Mouse (Mus musculus): ENCODE measurements around the gene Arhgef26. TPM values are rescaled to one million over a fixed set of nuclear protein-coding genes. Genes with fewer than 3 reads are reported as not detected.

The Arhgef26 gene
- polyA plus RNA-seq, 1 experiment from 2014 or later, result 13.9 TPM

DNA sequence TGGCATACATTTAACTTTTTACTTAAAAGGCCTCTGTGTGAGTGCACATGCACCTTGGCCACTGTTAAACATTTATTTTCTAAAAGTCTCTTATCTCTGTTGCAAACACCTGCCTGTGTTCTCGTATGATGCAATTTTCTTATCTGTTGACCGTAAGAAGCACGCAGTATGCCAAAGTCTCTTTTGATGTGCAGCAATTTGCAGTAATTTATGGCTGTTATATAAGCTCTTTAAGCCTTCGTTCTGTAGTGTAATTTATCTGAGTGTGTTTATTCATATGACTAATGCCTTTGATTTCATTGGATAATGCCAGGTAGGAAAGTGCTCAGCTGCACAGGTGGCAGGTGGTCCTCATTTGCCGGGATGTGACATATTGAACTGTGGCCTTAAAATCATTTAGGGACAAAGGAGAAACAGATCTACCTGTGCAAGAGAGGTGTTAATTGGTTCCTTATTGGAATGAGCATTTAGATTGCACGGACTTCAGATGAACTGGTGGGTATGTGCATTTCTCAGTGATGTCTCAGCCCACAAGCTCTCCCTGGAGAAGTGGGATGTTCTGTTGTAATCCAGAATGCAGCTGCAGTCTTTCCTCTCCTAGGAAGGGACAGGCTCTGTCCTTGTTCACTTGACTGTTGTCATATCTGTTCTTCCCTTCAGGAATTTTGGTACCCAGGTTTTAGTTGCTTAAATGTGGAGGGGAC lies 10.5 kb downstream of the Arhgef26 start:
- Histone ChIP-seq H3K4me3 (replicated peaks) (no peak overlapping the region), H3K27ac (replicated peaks) (no peak overlapping the region), H3K27me3 (replicated peaks) (no peaks in the 10 kb centered on the region), H3K36me3 (no peaks in the 10 kb centered on the region), H3K9ac (replicated peaks) (no peak overlapping the region), H3K4me2 (no peak overlapping the region), H3K4me1 (no peaks in the 10 kb centered on the region), H3K9me3 (replicated peaks) (no peaks in the 10 kb centered on the region)
- 71% methylated on average over 6 of the region's 6 CpGs for WGBS
- no peak for ATAC-seq (ENCODE audit: low FRiP score)

DNA sequence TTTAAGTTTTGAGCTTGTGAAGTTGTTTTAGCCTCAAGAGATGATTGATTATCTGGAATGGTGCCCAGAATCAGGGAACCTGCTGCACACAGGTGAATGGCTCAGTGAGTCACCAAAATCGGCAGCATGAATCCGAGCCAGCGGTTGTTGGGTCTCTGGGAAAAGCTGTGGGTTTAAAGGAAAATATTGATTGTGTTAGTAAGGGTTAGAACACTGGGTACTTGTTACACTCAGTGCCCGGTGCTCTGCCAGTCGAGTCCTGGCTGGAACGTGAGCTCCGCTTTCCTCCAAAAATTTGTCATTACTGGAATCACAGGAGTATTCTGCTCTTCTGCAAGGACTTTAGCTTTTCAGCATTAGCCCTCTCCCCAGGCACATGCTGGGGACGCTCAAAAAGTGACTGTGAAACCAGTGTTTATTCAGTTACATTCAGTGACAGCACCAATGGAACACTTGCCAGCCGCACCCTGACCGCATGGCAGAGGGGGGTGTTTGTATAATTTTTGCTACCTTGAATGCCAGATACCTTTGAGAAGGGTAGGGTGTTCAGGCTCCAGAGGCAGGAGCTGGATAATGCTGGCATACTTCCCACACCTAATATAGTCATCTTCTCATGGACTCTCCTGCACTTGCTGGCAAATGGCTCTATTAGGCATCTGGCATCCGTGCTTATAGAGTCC lies 11.2 kb downstream of the Arhgef26 start:
- no peak overlapping the region for H3K27ac ChIP-seq (replicated peaks)
- 76% methylated on average over 11 of the region's 11 CpGs for WGBS
- no peak for ATAC-seq (ENCODE audit: low FRiP score)

DNA sequence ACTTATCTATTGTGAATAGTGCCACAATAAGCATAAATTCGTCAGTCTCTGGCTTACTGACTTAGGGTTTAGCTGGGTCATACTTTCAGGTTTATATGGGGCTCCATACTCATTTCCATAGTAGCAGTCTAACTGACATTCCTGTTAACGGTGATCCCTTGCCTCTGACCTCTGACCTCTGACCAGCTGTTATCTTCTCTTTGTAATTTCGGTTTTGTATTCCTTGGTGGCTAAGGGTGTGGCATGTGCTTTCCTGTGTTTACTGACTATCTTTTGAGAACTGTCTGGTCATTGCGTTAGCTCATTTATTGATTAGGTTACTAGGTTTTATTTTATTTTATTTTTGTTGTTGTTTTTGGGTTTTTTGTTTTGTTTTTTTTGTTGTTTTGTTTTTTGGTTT lies 13.9 kb downstream of the Arhgef26 start:
- WGBS, result 82% methylated on average over 4 of the region's 4 CpGs
- Histone ChIP-seq H3K27me3 (replicated peaks) (no peaks in the 10 kb centered on the region), H3K4me2 (no peak overlapping the region), H3K4me3 (replicated peaks) (no peak overlapping the region), H3K9ac (replicated peaks) (no peak overlapping the region), H3K4me1 (no peaks in the 10 kb centered on the region), H3K9me3 (replicated peaks) (no peaks in the 10 kb centered on the region), H3K36me3 (no peaks in the 10 kb centered on the region), H3K27ac (replicated peaks) (no peak overlapping the region)
- no peak for ATAC-seq (ENCODE audit: low FRiP score)

More for the DNA sequence above, 11.2 kb downstream of the Arhgef26 start:
- H3K27me3 ChIP-seq (replicated peaks), result no peaks in the 10 kb centered on the region
- H3K4me1 ChIP-seq, result no peaks in the 10 kb centered on the region
- no peaks in the 10 kb centered on the region for H3K9me3 ChIP-seq (replicated peaks)
- H3K4me3 ChIP-seq (replicated peaks), result no peak overlapping the region
- H3K36me3 ChIP-seq, result no peaks in the 10 kb centered on the region
- H3K4me2 ChIP-seq, result no peak overlapping the region
- no peak overlapping the region for H3K9ac ChIP-seq (replicated peaks)

DNA sequence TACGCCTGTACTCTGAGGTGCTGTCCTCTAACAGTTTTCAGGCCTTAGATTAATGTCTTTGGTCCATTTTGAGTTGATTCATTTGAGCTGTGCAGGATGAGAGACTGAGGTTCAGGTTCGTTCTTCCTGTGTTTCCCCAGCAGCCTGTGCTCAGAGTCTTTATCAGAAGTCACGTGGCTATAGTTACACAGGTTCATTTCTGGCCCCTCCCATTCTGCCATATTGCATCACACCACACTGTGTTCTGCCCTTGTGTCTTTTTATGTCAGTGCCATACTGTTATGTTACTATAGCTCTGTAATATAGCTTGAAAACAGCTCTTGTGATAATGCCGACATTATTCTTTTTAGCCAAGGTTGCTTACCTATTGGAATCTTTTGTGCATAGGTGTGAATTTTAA lies 14.7 kb downstream of the Arhgef26 start:
- no peaks in the 10 kb centered on the region for H3K27me3 ChIP-seq (replicated peaks)
- no peak overlapping the region for H3K9ac ChIP-seq (replicated peaks)
- no peak for ATAC-seq (ENCODE audit: low FRiP score)
- H3K4me2 ChIP-seq, result no peak overlapping the region
- no peaks in the 10 kb centered on the region for H3K36me3 ChIP-seq
- H3K27ac ChIP-seq (replicated peaks), result no peak overlapping the region
- 93% methylated on average over 4 of the region's 4 CpGs for WGBS
- H3K4me1 ChIP-seq, result no peaks in the 10 kb centered on the region
- no peaks in the 10 kb centered on the region for H3K9me3 ChIP-seq (replicated peaks)
- no peak overlapping the region for H3K4me3 ChIP-seq (replicated peaks)

DNA sequence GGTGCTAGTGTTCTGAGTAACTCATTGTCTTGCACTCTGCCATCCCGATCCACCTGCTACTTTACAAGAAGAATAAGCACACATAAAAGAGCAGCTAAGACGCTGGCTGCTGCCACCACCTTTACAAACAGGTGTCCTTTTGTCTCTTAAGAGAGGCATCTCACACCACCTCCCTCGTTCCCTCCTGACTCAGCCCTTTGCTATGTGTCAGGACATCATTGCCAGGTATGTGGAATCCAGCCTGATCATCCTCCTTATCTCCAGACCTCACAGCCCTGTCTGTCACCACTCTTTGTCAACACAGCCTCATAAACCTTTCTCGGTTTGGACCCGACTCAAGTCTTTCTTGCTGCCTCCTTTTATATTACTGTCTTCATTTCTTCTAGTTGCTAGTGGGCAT lies 29.7 kb downstream of the Arhgef26 start:
- 83% methylated on average over 5 of the region's 5 CpGs for WGBS
- H3K27me3 ChIP-seq (replicated peaks), result no peaks in the 10 kb centered on the region
- no peaks in the 10 kb centered on the region for H3K4me1 ChIP-seq
- no peaks in the 10 kb centered on the region for H3K36me3 ChIP-seq
- no peak for ATAC-seq (ENCODE audit: low FRiP score)
- H3K27ac ChIP-seq (replicated peaks), result no peak overlapping the region
- H3K4me3 ChIP-seq (replicated peaks), result no peak overlapping the region
- no peak overlapping the region for H3K4me2 ChIP-seq
- H3K9me3 ChIP-seq (replicated peaks), result no peaks in the 10 kb centered on the region
- H3K9ac ChIP-seq (replicated peaks), result no peak overlapping the region

DNA sequence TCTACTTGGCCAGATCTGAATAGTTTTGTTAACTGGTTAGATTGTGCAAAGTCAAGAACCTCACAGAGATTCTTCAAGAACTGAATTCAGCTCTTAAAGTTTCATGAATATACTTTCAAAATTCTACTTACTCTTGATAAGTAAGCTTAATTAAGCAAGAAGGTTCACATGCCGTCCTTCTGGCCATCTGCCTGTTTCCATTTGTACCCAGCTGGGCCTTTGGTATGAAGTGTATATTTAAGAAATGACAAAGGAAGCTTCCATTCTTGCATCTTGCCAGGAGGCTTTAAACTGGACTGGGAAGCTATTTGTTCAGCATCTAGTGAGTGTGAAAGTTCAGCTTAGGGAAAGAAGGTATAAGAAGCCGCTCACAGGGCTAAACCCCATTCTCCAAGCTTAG lies 34.7 kb downstream of the Arhgef26 start:
- H3K4me3 ChIP-seq (replicated peaks), result no peak overlapping the region
- WGBS, result 72% methylated on average over 2 of the region's 2 CpGs
- no peaks in the 10 kb centered on the region for H3K4me1 ChIP-seq
- no peak for ATAC-seq (ENCODE audit: low FRiP score)
- H3K9me3 ChIP-seq (replicated peaks), result no peaks in the 10 kb centered on the region
- H3K27me3 ChIP-seq (replicated peaks), result no peaks in the 10 kb centered on the region
- H3K9ac ChIP-seq (replicated peaks), result no peak overlapping the region
- H3K27ac ChIP-seq (replicated peaks), result no peak overlapping the region
- H3K36me3 ChIP-seq, result no peaks in the 10 kb centered on the region
- no peak overlapping the region for H3K4me2 ChIP-seq

DNA sequence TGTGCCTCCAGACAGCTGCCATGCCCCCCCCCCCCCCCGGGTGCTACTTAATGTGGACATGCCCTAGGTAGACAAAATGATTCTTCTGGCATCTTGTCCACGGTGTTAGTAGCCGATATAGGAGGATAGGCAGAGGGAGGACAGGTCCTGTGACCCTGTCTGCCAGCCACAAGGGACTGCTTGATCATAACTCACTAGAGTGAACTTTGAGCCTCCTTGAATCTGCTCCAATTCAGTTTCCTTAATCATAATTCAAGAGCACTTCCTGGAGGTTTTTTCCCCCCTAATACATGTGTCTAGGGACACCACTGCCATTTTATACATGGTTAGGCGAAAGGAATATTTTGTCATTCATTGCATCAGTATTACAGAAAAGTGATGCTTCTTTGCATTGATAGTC lies 36.2 kb downstream of the Arhgef26 start:
- no peaks in the 10 kb centered on the region for H3K36me3 ChIP-seq
- ATAC-seq (ENCODE audit: low FRiP score), result no peak
- H3K9me3 ChIP-seq (replicated peaks), result no peaks in the 10 kb centered on the region
- H3K27ac ChIP-seq (replicated peaks), result no peak overlapping the region
- no peak overlapping the region for H3K9ac ChIP-seq (replicated peaks)
- no peak overlapping the region for H3K4me2 ChIP-seq
- no peaks in the 10 kb centered on the region for H3K27me3 ChIP-seq (replicated peaks)
- WGBS, result 92% methylated on average over 4 of the region's 4 CpGs
- H3K4me3 ChIP-seq (replicated peaks), result no peak overlapping the region
- H3K4me1 ChIP-seq, result no peaks in the 10 kb centered on the region

DNA sequence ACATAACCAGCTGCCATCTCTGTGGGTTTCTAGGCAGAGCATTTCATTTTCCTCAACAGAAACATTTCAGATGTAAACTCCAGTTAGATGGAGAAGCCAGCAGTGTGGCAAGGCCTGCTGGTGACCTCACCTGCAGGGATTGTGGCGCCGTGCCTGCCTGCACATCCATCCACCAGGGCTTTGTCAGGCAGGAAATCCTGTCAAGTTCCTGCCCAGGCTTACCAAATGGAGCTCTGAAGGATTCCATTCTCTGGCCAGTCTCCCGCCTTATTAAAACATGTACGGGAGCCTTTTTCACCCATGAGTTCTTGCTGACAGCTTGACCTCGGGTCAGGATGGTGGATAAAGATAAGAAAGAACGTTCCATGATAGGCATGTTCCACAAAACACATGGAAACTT lies 36.7 kb downstream of the Arhgef26 start:
- Histone ChIP-seq H3K9me3 (replicated peaks) (no peaks in the 10 kb centered on the region), H3K4me3 (replicated peaks) (no peak overlapping the region), H3K4me1 (0 out of 2 replicates have a peak, but pooled peaks cover 1% of the 10 kb centered on the region), H3K27me3 (replicated peaks) (no peaks in the 10 kb centered on the region), H3K27ac (replicated peaks) (no peak overlapping the region), H3K9ac (replicated peaks) (no peak overlapping the region), H3K36me3 (no peaks in the 10 kb centered on the region), H3K4me2 (no peak overlapping the region)
- 92% methylated on average over 6 of the region's 6 CpGs for WGBS
- no peak for ATAC-seq (ENCODE audit: low FRiP score)

DNA sequence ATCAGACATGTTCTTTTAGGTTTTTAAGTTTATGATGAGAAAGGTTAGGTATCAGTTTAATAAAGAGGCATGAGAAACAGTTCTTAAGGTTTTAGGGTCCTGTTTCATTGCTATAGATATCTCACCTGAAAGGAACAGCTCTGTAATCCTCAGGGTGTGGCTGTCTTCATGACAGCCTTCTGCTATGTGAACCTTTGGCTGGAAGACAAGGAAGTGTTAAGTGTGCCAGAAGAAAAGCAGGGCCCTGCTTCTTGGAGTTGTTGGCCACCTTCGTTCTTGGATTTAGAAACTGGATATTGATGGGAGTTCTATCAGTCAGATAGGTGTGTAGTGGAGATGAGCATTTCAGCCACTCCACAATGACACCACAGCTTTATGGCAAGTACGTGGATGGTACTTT lies 38.6 kb downstream of the Arhgef26 start:
- WGBS, result 87% methylated on average over 2 of the region's 2 CpGs
- no peaks in the 10 kb centered on the region for H3K36me3 ChIP-seq
- 0 out of 2 replicates have a peak, but pooled peaks cover 3% of the 10 kb centered on the region for H3K4me1 ChIP-seq
- H3K4me2 ChIP-seq, result no peak overlapping the region
- ATAC-seq (ENCODE audit: low FRiP score), result no peak
- no peak overlapping the region for H3K9ac ChIP-seq (replicated peaks)
- no peaks in the 10 kb centered on the region for H3K27me3 ChIP-seq (replicated peaks)
- H3K9me3 ChIP-seq (replicated peaks), result no peaks in the 10 kb centered on the region
- no peak overlapping the region for H3K27ac ChIP-seq (replicated peaks)
- no peak overlapping the region for H3K4me3 ChIP-seq (replicated peaks)

DNA sequence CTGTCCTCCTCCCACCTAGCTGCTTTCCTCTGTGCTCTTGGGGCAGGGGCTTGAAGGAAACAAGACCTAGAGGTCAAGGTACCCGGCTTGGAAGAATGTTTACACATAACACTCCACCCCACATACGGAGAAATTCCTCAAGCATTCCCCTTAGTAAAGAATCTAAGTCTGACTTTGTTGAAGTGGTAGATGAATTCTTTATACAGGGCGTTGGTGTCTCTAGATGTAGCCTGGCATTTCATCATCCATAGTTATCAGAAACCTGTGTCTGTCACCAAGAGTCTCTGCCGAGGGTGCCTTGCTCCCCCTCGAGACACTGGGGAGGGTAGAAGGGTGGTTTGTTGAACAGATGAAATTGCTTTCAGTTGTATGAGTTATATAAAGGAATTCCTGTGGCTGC lies 41.8 kb downstream of the Arhgef26 start:
- ATAC-seq (ENCODE audit: low FRiP score), result no peak
- Histone ChIP-seq H3K4me3 (replicated peaks) (no peak overlapping the region), H3K36me3 (no peaks in the 10 kb centered on the region), H3K9me3 (replicated peaks) (no peaks in the 10 kb centered on the region), H3K27ac (replicated peaks) (no peak overlapping the region), H3K4me1 (0 out of 2 replicates have a peak, but pooled peaks cover 3% of the 10 kb centered on the region), H3K9ac (replicated peaks) (no peak overlapping the region), H3K27me3 (replicated peaks) (no peaks in the 10 kb centered on the region), H3K4me2 (no peak overlapping the region)
- WGBS, result 33% methylated on average over 5 of the region's 5 CpGs

DNA sequence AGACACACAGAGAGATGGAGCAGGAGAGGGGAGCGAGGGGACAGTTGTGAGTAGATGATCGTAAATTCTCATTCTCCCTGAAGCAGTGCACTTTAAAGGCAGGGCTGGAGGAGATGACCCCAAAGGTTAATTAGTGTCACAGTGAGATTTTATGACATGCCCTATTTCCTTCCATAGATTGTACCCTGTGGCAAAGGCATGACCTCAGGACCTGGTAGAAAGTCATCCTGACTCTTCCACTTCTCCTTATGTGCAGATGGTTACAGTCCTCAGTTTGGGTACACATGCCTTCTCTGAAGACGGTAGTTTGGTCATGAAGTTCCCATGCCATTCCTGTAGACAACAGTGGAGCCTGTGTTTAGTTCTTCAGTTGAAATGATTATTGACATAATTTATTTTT lies 42.3 kb downstream of the Arhgef26 start:
- H3K9me3 ChIP-seq (replicated peaks), result no peaks in the 10 kb centered on the region
- H3K36me3 ChIP-seq, result no peaks in the 10 kb centered on the region
- no peaks in the 10 kb centered on the region for H3K27me3 ChIP-seq (replicated peaks)
- 34% methylated on average over 3 of the region's 3 CpGs for WGBS
- H3K4me3 ChIP-seq (replicated peaks), result no peak overlapping the region
- H3K4me2 ChIP-seq, result no peak overlapping the region
- H3K4me1 ChIP-seq, result 0 out of 2 replicates have a peak, but pooled peaks cover 3% of the 10 kb centered on the region
- no peak overlapping the region for H3K9ac ChIP-seq (replicated peaks)
- ATAC-seq (ENCODE audit: low FRiP score), result no peak
- H3K27ac ChIP-seq (replicated peaks), result no peak overlapping the region

DNA sequence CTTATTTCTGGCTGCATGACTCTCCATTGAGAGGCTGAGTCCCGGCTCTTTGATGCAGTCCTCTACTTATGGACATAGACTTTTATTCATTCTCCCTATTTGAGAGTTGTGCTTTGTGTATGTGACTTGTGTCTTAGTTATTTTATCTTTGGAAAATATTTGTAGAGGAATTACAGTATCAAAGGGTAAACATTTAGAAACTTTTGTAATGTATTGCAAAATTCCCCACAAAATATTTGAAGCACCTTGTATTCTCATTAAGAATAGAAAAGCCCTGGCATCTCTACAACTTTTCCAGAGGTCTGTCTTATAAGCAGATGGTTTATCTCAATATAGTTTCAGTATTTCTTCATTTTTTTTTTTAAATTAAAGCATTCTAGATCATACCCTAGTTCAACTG lies 44.7 kb downstream of the Arhgef26 start:
- Histone ChIP-seq H3K36me3 (no peaks in the 10 kb centered on the region), H3K27me3 (replicated peaks) (no peaks in the 10 kb centered on the region), H3K4me2 (no peak overlapping the region), H3K4me3 (replicated peaks) (no peak overlapping the region), H3K9ac (replicated peaks) (no peak overlapping the region), H3K27ac (replicated peaks) (no peak overlapping the region), H3K4me1 (0 out of 2 replicates have a peak, but pooled peaks cover 3% of the 10 kb centered on the region), H3K9me3 (replicated peaks) (no peaks in the 10 kb centered on the region)
- 85% methylated on average over 1 of the region's 1 CpGs for WGBS
- no peak for ATAC-seq (ENCODE audit: low FRiP score)
